1 mouse cellular context compared by ENCODE assay signal in the genomic region with DNA sequence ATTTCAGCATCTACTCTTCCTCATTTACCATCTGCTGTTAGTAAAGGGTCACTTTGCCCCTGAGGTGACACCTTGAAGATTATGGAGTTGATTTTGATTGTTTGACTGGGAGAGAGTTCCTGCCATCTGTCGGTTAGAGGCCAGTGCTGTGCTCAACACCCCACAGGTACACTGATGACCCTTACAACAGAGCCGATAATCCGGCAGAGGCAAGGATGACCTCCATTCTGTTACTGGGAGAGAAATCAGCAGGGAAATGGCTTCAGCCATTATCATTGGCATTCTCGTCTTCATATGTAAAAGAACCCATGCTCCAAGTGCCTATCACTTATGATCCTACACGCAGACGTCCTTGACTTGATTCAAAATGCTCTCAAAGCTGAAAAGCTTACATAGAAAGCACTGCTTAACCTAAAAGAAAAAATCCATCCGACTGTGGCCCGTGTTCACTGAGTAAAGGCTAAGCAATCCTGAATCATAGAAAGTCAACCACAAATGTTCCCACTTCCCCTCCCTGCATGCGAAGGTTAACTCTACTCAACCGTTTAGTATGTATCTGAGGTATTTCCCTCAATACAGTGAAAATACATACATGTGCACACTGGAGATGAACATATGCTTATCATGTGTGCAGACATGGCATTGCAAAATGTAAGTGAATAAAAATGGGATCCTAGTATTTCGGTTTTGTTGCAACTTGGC.
TF ChIP-seq lines count a peak whose summit lies in the region.

No protein-coding gene starts in this region.

TF ChIP-seq in CH12.LX, 34 proteins besides CTCF, POLR2A, EP300 and RAD21 (continued from another document):
- TF ChIP-seq NRF1 (IDR thresholded peaks at IDR 0.05; ENCODE audit: low read depth, low read length) (no peak), ELF1 (IDR thresholded peaks at IDR 0.05; ENCODE audit: low read depth, low read length) (no peak)
